Mouse (Mus musculus) CH12F3 (cell line): Measurements from ENCODE around the gene Eri2.
"Not testable (repeated sequence)": the region's sequence is repeated elsewhere in the genome, so short reads cannot be mapped to it uniquely, and the experiment has no call there.

Experiments
- in situ Hi-C: fragments of 300-500 bp; cut with MboI; formaldehyde crosslinking; loops from 2 replicates; pipeline ENCODE4 v1.14.3; 2020; ENCODE audit warnings: low sequenced_read_pairs

Eri2 gene

GRCm38 (mm10) chr7:119745869-119746268 lies 48.0 kb downstream of the Eri2 start:
- in situ Hi-C loops: no loop called here

GRCm38 (mm10) chr7:119744321-119744720 lies 49.5 kb downstream of the Eri2 start:
- in situ Hi-C loops: no loop called here

GRCm38 (mm10) chr7:119739798-119740468 lies 53.9 kb downstream of the Eri2 start:
- in situ Hi-C loops: not testable (repeated sequence)

GRCm38 (mm10) chr7:119738877-119739276 lies 55.0 kb downstream of the Eri2 start:
- in situ Hi-C loops: no loop called here

GRCm38 (mm10) chr7:119731262-119731661 lies 62.6 kb downstream of the Eri2 start:
- in situ Hi-C loops: not testable (repeated sequence)

GRCm38 (mm10) chr7:119727621-119728020 lies 66.2 kb downstream of the Eri2 start:
- in situ Hi-C loops: no loop called here

- in situ Hi-C loops: no loop called here
Measured at GRCm38 (mm10) chr7:119720947-119721310, 72.9 kb downstream of the Eri2 start.

GRCm38 (mm10) chr7:119720253-119720946 lies 73.5 kb downstream of the Eri2 start, which contains the start of gene Thumpd1:
TSS of gene Thumpd1 (minus strand) at chr7:119720798.
- in situ Hi-C loops: no loop called here
